Mouse (Mus musculus): ENCODE measurements around the gene Arhgap24.

- TF ChIP-seq TCF3 (IDR thresholded peaks at IDR 0.05; ENCODE audit: insufficient read length, low read depth) (no peak), POLR2AphosphoS2 (IDR thresholded peaks at IDR 0.05; ENCODE audit: insufficient read length, low read depth) (no peak), TCF12 (IDR thresholded peaks at IDR 0.05; ENCODE audit: insufficient read depth, poor library complexity, severe bottlenecking) (no peak), MYOG (IDR thresholded peaks at IDR 0.05; ENCODE audit: control insufficient read depth in 1 of 3, insufficient read depth in 1 of 3, insufficient read length in 2 of 3, low read depth in 2 of 3) (no peak), CEBPB (IDR thresholded peaks at IDR 0.05; ENCODE audit: insufficient read depth, poor library complexity, severe bottlenecking) (no peak), POLR2A (IDR thresholded peaks at IDR 0.05; ENCODE audit: insufficient read length, low read depth) (no peak), REST (IDR thresholded peaks at IDR 0.05; ENCODE audit: insufficient read depth, insufficient read length) (no peak), MAX (IDR thresholded peaks at IDR 0.05; ENCODE audit: low read depth) (no peak), USF1 (IDR thresholded peaks at IDR 0.05; ENCODE audit: low read depth) (no peak), E2F4 (IDR thresholded peaks at IDR 0.05; ENCODE audit: insufficient read depth) (no peak), MYOD1 (IDR thresholded peaks at IDR 0.05; ENCODE audit: control insufficient read depth in 1 of 3, insufficient read length in 2 of 3, low read depth in 2 of 3) (no peak)
These were observed 394.4 kb downstream of the Arhgap24 start for GRCm38 (mm10) chr5:102875628-102876027.

Data from myocyte (in vitro differentiated cells).